Mouse (Mus musculus): ENCODE results near the gene Grip1.

DNA sequence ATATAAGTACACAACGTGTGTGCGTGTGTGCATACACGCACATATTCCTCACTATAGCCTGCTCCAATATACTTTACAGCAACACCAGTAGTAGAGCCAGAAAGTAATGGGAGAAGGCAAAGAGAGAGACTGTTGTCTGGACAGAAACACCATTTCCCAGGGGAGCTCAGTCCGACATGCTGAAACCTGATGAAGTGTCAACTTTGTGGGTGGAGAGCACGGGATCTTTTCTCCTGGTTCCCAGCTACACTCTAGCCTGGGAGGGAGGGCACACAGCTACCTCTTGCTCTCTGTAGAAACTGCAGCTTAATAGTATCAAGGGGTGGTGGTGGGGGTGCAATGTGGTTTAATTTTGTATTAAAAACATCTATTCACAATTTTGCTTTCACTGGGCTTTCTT lies 143.2 kb downstream of the Grip1 start:
- TF ChIP-seq CTCF (IDR thresholded peaks at IDR 0.05; ENCODE audit: borderline replicate concordance, insufficient read depth, low read depth, low read length) (no peak), POLR2A (IDR thresholded peaks at IDR 0.05; ENCODE audit: borderline replicate concordance, insufficient read depth, low read length) (no peak)
